In genomic region chr5:70387318-70387717, GRCm38 (mm10) we compare ENCODE assay signal across 24 mouse cellular contexts.
"Had no signal": no experiment of that assay in that cellular context is flagged by ENCODE, and none has a peak within 500 bp of the region (broad histone marks: within the 10 kb centered on the region; RNA-seq: fewer than 3 reads in every experiment).

No protein-coding gene starts in this region.

- H3K4me1 ChIP-seq: heart, embryonic 13.5 days; heart, embryonic 15.5 days; hindbrain, embryonic 13.5 days; hindbrain, embryonic 15.5 days; limb, embryonic 13.5 days; limb, embryonic 15.5 days; liver, embryonic 12.5 days had no signal

- ATAC-seq: hindbrain, postnatal 0 days; intestine, embryonic 16.5 days; liver, embryonic 12.5 days had no signal

- H3K4me3 ChIP-seq: heart, adult 2 months; heart, embryonic 13.5 days; heart, embryonic 15.5 days; hindbrain, embryonic 13.5 days; hindbrain, embryonic 15.5 days; limb, embryonic 13.5 days; limb, embryonic 15.5 days; liver, embryonic 12.5 days had no signal

- H3K9ac ChIP-seq: heart, embryonic 13.5 days; heart, embryonic 15.5 days; hindbrain, embryonic 13.5 days; hindbrain, embryonic 15.5 days; limb, embryonic 13.5 days; limb, embryonic 15.5 days; liver, embryonic 12.5 days; liver, embryonic 14.5 days had no signal

- DNase-seq: gastrocnemius, postnatal 14 days; gastrocnemius, postnatal 36 days; heart, adult 11 months; heart, adult 2 months; heart, postnatal 14 days; heart, postnatal 36 days; kidney, adult 11 months; kidney, postnatal 10 days; kidney, postnatal 36 days; layer of hippocampus, adult 9-11 months; layer of hippocampus, postnatal 36 days; left cerebral cortex, postnatal 4 days; lung, adult 18-20 months had no signal

- H3K4me2 ChIP-seq: heart, embryonic 11.5 days; heart, embryonic 13.5 days; heart, embryonic 15.5 days; hindbrain, embryonic 13.5 days; hindbrain, embryonic 15.5 days; limb, embryonic 13.5 days; limb, embryonic 15.5 days; liver, embryonic 12.5 days had no signal

- H3K27ac ChIP-seq: heart, adult 2 months; heart, embryonic 13.5 days; heart, embryonic 15.5 days; hindbrain, embryonic 13.5 days; hindbrain, embryonic 15.5 days; hindbrain, postnatal 0 days; limb, embryonic 13.5 days; limb, embryonic 15.5 days; liver, embryonic 12.5 days; liver, embryonic 14.5 days had no signal

- H3K36me3 ChIP-seq: heart, embryonic 13.5 days; heart, embryonic 15.5 days; hindbrain, embryonic 13.5 days; hindbrain, embryonic 15.5 days; limb, embryonic 13.5 days; limb, embryonic 15.5 days; liver, embryonic 12.5 days had no signal

- H3K9me3 ChIP-seq: heart, embryonic 13.5 days; heart, embryonic 15.5 days; hindbrain, embryonic 13.5 days; hindbrain, embryonic 15.5 days; limb, embryonic 13.5 days; limb, embryonic 15.5 days had no signal

- H3K27me3 ChIP-seq: heart, embryonic 13.5 days; heart, embryonic 15.5 days; hindbrain, embryonic 13.5 days; hindbrain, embryonic 15.5 days; limb, embryonic 13.5 days; limb, embryonic 15.5 days; liver, embryonic 12.5 days had no signal
